Mouse (Mus musculus) heart, embryonic 14.5 days (tissue): ENCODE data around the gene Gm17416. TPM values are rescaled to one million over a fixed set of nuclear protein-coding genes. Genes with fewer than 3 reads are reported as not detected.

Source experiments
- ATAC-seq: fragments of 200-750 bp; cut with Nextera tagmentation; 2 replicates; pipeline ENCODE4 v1.8.0; 2017; ENCODE audit warnings: low read depth, moderate TSS enrichment; ENCODE audit not compliant: insufficient number of reproducible peaks, insufficient read depth, low FRiP score
- H3K27ac ChIP-seq, 2 experiments: fragments of 200-500 bp in 1 of 2; fragments of 300-500 bp in 1 of 2; sonication (generic) in 1 of 2; replicated peaks in 1 of 2; 2 replicates each; pipeline ENCODE4 v1.5.1; 2012 to 2014; ENCODE audit warnings: low read depth in 2 of 2, low read length in 2 of 2, control low read depth in 1 of 2, mild to moderate bottlenecking in 1 of 2, mixed read lengths in 1 of 2; ENCODE audit not compliant: control insufficient read depth in 1 of 2, insufficient read depth in 1 of 2
- H3K27me3 ChIP-seq: fragments of 300-500 bp; sonication (generic); 2 replicates; pipeline ENCODE4 v1.6.1; 2014; ENCODE audit warnings: mild to moderate bottlenecking, low read length, control low read depth; ENCODE audit not compliant: control insufficient read depth, insufficient read depth
- H3K36me3 ChIP-seq: fragments of 300-500 bp; sonication (generic); 2 replicates; pipeline ENCODE4 v1.6.1; 2014; ENCODE audit warnings: mild to moderate bottlenecking, control low read depth, low read length, mixed read lengths; ENCODE audit not compliant: control insufficient read depth, insufficient read depth
- H3K4me1 ChIP-seq, 2 experiments: fragments of 200-500 bp in 1 of 2; fragments of 300-500 bp in 1 of 2; sonication (generic) in 1 of 2; 2 replicates each; pipeline ENCODE4 v1.6.1; 2012 to 2014; ENCODE audit warnings: low read length in 2 of 2, control low read depth in 1 of 2, mixed read lengths in 1 of 2; ENCODE audit not compliant: control insufficient read depth in 2 of 2, insufficient read depth in 2 of 2
- H3K4me2 ChIP-seq: fragments of 300-500 bp; sonication (generic); 2 replicates; pipeline ENCODE4 v1.6.1; 2014; ENCODE audit warnings: mild to moderate bottlenecking, low read length
- H3K4me3 ChIP-seq, 2 experiments: fragments of 200-500 bp in 1 of 2; fragments of 300-500 bp in 1 of 2; sonication (generic) in 1 of 2; 2 replicates each; pipeline ENCODE4 v1.5.1; 2012 to 2014; ENCODE audit warnings: low read length in 2 of 2, mild to moderate bottlenecking in 2 of 2, control low read depth in 1 of 2, low read depth in 1 of 2, moderate library complexity in 1 of 2; ENCODE audit not compliant: control insufficient read depth in 1 of 2, insufficient read depth in 1 of 2
- H3K9ac ChIP-seq: fragments of 300-500 bp; sonication (generic); 2 replicates; pipeline ENCODE4 v1.6.1; 2014; ENCODE audit warnings: mild to moderate bottlenecking, low read length
- H3K9me3 ChIP-seq: fragments of 300-500 bp; sonication (generic); 2 replicates; pipeline ENCODE4 v1.6.1; 2016; ENCODE audit warnings: low read length, control low read depth; ENCODE audit not compliant: control insufficient read depth
- WGBS: fragments of 180-500 bp; shearing (Covaris S2); extraction: QIAGEN DNeasy Blood & Tissue Kit; methylation state at CpG from one replicate; pipeline ENCODE4 v1.1.7; 2014; 5-methylcytosine and 5-hydroxymethylcytosine counted together
- polyA plus RNA-seq: library from polyadenylated mRNA; unstranded; fragments of >200 nt; fragmentation: Nextera tagmentation; extraction: Ambion mirVana; gene quantifications from 2 replicates; pipeline ENCODE4 v1.2.1, GENCODE M21; 2014

Gm17416 gene
- polyA plus RNA-seq, 1 experiment from 2014 or later = not detected

DNA sequence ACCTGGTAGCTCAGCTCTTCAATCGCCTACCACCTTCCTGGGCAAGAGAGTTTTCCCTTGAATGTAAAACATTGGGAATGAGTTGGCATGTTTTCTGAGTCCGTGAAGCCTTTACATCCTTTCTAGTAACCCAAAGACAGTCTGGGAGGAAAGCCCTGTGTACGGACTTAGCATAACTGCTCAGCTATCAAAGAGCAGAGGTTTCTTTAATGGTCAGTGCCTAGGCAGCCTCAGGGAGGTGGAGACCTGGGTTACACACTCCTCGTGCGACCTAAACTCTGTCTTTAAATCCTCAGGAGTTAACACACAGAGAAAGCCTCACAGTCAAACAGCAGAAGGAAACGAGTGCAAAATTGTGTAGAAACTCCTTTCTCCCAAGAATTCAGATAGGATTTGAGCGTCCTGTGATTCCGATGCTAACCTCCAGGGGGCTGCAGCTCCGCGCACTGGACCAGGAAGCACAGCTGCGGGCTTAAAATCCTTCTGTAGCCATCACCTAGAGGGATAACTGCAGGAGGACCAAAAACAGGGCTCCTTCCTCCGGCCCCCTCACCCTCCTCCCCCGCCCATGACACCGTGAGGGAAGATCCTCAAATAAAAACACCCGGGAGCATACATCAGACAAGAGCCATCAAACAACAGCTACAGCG lies 15.2 kb upstream of the Gm17416 start:
- ATAC-seq = no peak
- H3K4me1 ChIP-seq = 0 out of 4 replicates have a peak, but pooled peaks cover 0 to 4% of the 10 kb centered on the region in 2 experiments
- H3K4me2 ChIP-seq = peak overlapping the region; percentile 28
- H3K27ac ChIP-seq = no peak overlapping the region
- H3K36me3 ChIP-seq = no peaks in the 10 kb centered on the region
- no peaks in the 10 kb centered on the region for H3K27me3 ChIP-seq
- WGBS = 13% methylated on average over 16 of the region's 16 CpGs
- no peak overlapping the region for H3K9ac ChIP-seq
- H3K4me3 ChIP-seq = no peak overlapping the region
- no peaks in the 10 kb centered on the region for H3K9me3 ChIP-seq

DNA sequence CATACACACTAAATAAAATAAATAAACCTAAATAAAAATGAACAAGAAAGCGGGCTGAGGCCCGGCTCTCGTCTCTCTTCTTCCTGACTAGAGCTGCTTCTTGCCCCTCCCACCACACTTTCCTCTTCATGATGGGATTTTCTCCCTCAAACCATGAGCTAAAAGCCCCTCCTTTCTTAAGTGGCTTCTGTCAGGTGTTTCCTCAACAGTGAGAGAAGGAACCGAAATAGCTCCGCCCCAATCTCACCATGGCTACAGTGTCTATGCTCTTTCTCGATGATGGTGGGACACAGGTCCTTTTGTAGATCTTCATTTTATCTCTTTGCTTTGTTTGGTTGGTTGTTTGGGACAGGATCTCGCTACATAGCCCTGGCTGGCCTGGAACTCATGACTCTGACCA lies 12.5 kb upstream of the Gm17416 start:
- Histone ChIP-seq H3K27ac (no peak overlapping the region), H3K4me3 (no peak overlapping the region), H3K27me3 (no peaks in the 10 kb centered on the region), H3K9ac (no peak overlapping the region), H3K4me1 (0 out of 4 replicates have a peak, but pooled peaks cover 0 to 4% of the 10 kb centered on the region in 2 experiments), H3K36me3 (no peaks in the 10 kb centered on the region), H3K4me2 (no peak overlapping the region), H3K9me3 (no peaks in the 10 kb centered on the region)
- 82% methylated on average over 7 of the region's 7 CpGs for WGBS
- ATAC-seq = no peak

DNA sequence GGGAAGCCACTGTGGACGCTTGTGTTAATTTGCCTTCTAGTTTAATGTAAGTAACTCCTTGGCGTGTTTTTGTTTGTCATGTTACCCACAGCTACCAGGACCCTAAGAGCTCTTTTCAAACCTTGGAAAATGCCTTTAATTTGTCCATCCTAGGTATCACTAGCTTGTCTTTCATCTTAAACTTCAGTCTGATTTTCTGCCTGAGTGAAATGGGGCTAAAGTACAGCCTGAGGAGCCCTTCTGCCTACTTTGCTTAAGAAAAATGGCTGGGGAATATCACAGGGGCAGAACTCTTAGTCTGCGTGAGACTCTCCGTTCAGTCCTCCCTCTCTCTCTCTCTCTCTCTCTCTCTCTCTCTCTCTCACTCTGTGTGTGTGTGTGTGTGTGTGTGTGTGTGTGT lies 743 bp downstream of the Gm17416 start:
- Histone ChIP-seq H3K4me3 (no peak overlapping the region), H3K9me3 (no peaks in the 10 kb centered on the region), H3K27ac (no peak overlapping the region), H3K4me2 (no peak overlapping the region), H3K36me3 (no peaks in the 10 kb centered on the region), H3K27me3 (no peaks in the 10 kb centered on the region), H3K9ac (no peak overlapping the region), H3K4me1 (no peaks in the 10 kb centered on the region)
- no peak for ATAC-seq
- WGBS = 74% methylated on average over 4 of the region's 4 CpGs

DNA sequence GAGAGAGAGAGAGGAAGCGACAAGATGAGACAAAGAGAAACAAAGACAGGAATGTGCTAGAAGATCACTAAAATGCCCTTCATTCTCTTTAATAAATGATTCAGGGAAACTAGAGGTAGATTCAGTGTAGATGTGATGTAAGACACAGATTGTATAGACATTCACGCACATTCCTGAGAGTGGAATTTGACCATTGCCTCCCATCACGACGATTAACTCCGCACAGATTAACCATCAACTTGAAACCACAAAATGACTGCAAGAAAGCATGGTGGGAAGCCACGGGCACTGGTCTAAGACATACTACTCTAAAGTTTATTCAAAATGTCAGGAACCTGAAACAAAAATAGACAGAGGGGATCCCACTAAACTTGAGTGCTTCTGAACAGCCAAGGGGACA lies 1.2 kb downstream of the Gm17416 start:
- H3K27ac ChIP-seq = no peak overlapping the region
- H3K9me3 ChIP-seq = no peaks in the 10 kb centered on the region
- no peak overlapping the region for H3K4me2 ChIP-seq
- WGBS = 84% methylated on average over 6 of the region's 6 CpGs
- no peaks in the 10 kb centered on the region for H3K36me3 ChIP-seq
- H3K27me3 ChIP-seq = no peaks in the 10 kb centered on the region
- no peak overlapping the region for H3K9ac ChIP-seq
- no peaks in the 10 kb centered on the region for H3K4me1 ChIP-seq
- no peak overlapping the region for H3K4me3 ChIP-seq
- ATAC-seq = no peak

DNA sequence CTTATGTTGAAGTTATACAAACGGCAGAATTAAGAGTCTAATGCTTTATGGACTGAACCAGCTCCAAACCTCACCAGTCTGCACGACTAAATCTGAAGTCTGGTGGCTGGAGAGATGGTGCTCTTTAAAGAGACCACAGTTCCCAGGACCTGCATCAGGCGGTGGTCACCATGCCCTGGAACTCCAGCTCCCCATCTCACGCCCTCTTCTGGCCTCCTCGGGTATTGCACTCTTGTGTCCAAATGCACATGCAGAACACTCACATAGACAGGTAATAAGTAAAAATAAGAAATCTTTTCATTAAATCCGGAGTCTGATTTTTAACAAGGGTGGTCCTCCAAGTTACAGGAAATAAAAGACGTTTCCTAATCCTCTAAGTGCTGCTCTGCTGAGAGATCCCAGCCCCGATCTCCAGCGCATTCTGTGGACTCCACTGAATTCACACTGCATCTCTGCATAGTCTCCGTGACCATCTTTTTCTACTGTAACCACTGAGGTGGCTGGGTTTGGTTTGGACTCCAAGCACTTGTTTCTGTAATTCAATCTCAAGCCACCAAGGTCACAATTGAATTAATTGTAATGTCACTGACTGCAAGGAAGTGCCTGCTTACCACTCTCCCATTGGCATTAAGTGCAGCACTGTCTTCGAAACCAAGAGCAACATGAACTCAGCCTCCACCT lies 3.1 kb downstream of the Gm17416 start, which contains the start of gene Defb21:
Defb21 (plus strand) TSS at position 631 of the 681 bp plus-strand sequence.
- H3K36me3 ChIP-seq = no peaks in the 10 kb centered on the region
- no peak within 1 kb of the TSS for H3K27ac ChIP-seq
- no peak within 1 kb of the TSS for H3K9ac ChIP-seq
- H3K9me3 ChIP-seq = no peaks in the 10 kb centered on the region
- no peaks in the 10 kb centered on the region for H3K4me1 ChIP-seq
- no peak within 1 kb of the TSS for H3K4me2 ChIP-seq
- H3K27me3 ChIP-seq = no peaks in the 10 kb centered on the region
- no peak within 1 kb of the TSS for H3K4me3 ChIP-seq
- no peak for ATAC-seq
- WGBS = 64% methylated on average over 11 of the region's 11 CpGs

DNA sequence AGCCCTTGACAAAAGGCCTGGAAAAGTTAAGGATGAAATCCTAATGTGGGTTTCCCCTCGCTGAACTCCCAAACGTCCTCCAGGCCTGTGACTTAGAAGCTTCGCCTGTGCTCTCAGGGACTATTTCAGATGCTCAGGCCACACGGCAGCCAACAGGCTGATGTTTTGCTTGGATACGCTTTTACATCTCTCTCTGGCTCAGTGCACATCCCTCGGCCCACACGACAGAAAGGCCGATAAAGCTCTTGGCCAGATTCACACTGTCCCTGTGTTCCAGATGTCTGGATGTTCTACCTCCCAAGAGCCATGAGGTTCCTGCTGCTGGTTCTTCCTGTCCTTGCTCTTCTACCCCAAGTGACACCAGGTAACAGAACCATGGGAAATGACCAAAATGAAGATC lies 4.3 kb downstream of the Gm17416 start:
- Histone ChIP-seq H3K27me3 (no peaks in the 10 kb centered on the region), H3K9me3 (no peaks in the 10 kb centered on the region), H3K27ac (no peak overlapping the region), H3K36me3 (no peaks in the 10 kb centered on the region), H3K4me2 (no peak overlapping the region), H3K9ac (no peak overlapping the region), H3K4me3 (no peak overlapping the region), H3K4me1 (no peaks in the 10 kb centered on the region)
- 83% methylated on average over 8 of the region's 8 CpGs for WGBS
- ATAC-seq = no peak

DNA sequence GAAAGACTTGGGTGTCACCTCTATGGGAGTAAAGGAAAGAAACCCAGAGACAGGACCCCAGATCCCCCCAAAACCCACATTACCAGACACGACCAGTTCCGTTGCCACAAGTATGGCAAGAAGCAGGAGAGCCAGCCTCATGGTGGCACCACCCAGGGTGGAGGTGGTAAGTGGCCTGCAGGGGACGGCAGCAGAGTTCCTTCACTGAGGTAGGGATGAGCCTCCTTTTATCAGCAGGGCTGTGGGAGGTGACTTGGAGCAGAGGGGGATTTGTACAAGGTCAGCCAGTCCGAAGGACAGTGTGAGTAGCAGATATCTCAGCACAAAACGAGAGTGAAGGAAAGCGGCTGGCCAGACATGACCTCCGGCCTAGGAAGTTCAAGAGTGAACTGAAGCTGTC lies 11.0 kb downstream of the Gm17416 start, which contains the start of gene Defb19:
Defb19 (minus strand) TSS at position 206 of the 400 bp plus-strand sequence.
- 42% methylated on average over 7 of the region's 7 CpGs for WGBS
- Histone ChIP-seq H3K27me3 (no peaks in the 10 kb centered on the region), H3K27ac (no peak within 1 kb of the TSS), H3K9ac (no peak within 1 kb of the TSS), H3K9me3 (no peaks in the 10 kb centered on the region), H3K36me3 (no peaks in the 10 kb centered on the region), H3K4me2 (no peak within 1 kb of the TSS), H3K4me3 (no peak within 1 kb of the TSS), H3K4me1 (peaks cover 10 to 11% of the 10 kb centered on the region in 2 experiments)
- no peak for ATAC-seq
